Mouse (Mus musculus) MEL (cell line): Measurements from ENCODE around the gene Gm45233.

Source experiments
- CHD1 ChIP-seq: IDR thresholded peaks from 2 replicates; pipeline ENCODE4 v1.6.1; 2012; ENCODE audit warnings: low read depth, mild to moderate bottlenecking, inconsistent platforms, low read length, improper control_type of control experiment
- CTCF ChIP-seq, 3 experiments: IDR thresholded peaks in 2 of 3; conservative IDR thresholded peaks in 1 of 3; 2 replicates each; pipeline ENCODE4 v1.5.1; 2011 to 2012; ENCODE audit warnings: low read length in 3 of 3, low read depth in 2 of 3, mild to moderate bottlenecking in 2 of 3, improper control_type of control experiment in 1 of 3, inconsistent platforms in 1 of 3, mixed read lengths in 1 of 3, moderate library complexity in 1 of 3; ENCODE audit not compliant: control insufficient read depth in 1 of 3, insufficient read depth in 1 of 3, poor library complexity in 1 of 3, severe bottlenecking in 1 of 3
- MEF2A ChIP-seq: IDR thresholded peaks from 2 replicates; pipeline ENCODE4 v1.6.1; 2014; ENCODE audit warnings: low read depth, mild to moderate bottlenecking, inconsistent platforms, low read length, improper control_type of control experiment; ENCODE audit not compliant: poor library complexity, insufficient replicate concordance, severe bottlenecking; ENCODE audit errors: extremely low read depth
- MYC ChIP-seq: IDR thresholded peaks from 2 replicates; pipeline ENCODE4 v1.6.1; 2011; ENCODE audit warnings: low read depth, mild to moderate bottlenecking, low read length, improper control_type of control experiment, moderate library complexity
- POLR2AphosphoS2 ChIP-seq: IDR thresholded peaks from 2 replicates; pipeline ENCODE4 v1.6.1; 2011; ENCODE audit warnings: low read length, improper control_type of control experiment
- TBP ChIP-seq: IDR thresholded peaks from 2 replicates; pipeline ENCODE4 v1.8.0; 2011; ENCODE audit warnings: low read depth, low read length, improper control_type of control experiment
- ZKSCAN1 ChIP-seq: IDR thresholded peaks from 2 replicates; pipeline ENCODE4 v1.6.1; 2012; ENCODE audit warnings: low read depth, mild to moderate bottlenecking, inconsistent platforms, low read length, improper control_type of control experiment, moderate library complexity
- ZMIZ1 ChIP-seq: IDR thresholded peaks from 2 replicates; pipeline ENCODE4 v1.6.1; 2012; ENCODE audit warnings: low read depth, mild to moderate bottlenecking, inconsistent platforms, low read length, improper control_type of control experiment, moderate library complexity
- ZNF384 ChIP-seq: IDR thresholded peaks from 2 replicates; pipeline ENCODE4 v1.6.1; 2012; ENCODE audit warnings: low read depth, mild to moderate bottlenecking, inconsistent platforms, low read length, improper control_type of control experiment

GRCm38 (mm10) chr7:43429500-43429899 lies 14.4 kb upstream of the Gm45233 start:
- TF ChIP-seq ZKSCAN1 (no peak), POLR2AphosphoS2 (no peak), CTCF (IDR thresholded peaks at IDR 0.05 in 2 of 3, conservative IDR thresholded peaks at IDR 0.05 in 1 of 3; ENCODE audit: control insufficient read depth in 1 of 3, insufficient read depth in 1 of 3, low read depth in 2 of 3, low read length in 3 of 3, poor library complexity in 1 of 3, severe bottlenecking in 1 of 3) (no peak), MYC (no peak), ZNF384 (no peak), TBP (no peak), MEF2A (no peak), CHD1 (no peak), ZMIZ1 (no peak)
